Mouse (Mus musculus) kidney, adult 2 months (tissue): ENCODE results near the gene Svop. TPM values are rescaled to one million over a fixed set of nuclear protein-coding genes. Genes with fewer than 3 reads are reported as not detected.

Source experiments
- DNase-seq: peaks from one replicate; pipeline ENCODE4 v3.0.0; 2021
- H3K27ac ChIP-seq: fragments of 200-500 bp; 2 replicates; pipeline ENCODE4 v1.5.1; 2012; ENCODE audit warnings: low read depth, low read length, control low read depth, inconsistent platforms; ENCODE audit not compliant: insufficient read depth
- H3K27me3 ChIP-seq: fragments of 200-500 bp; replicated peaks from 2 replicates; pipeline ENCODE4 v1.6.1; 2012; ENCODE audit warnings: mild to moderate bottlenecking, moderate library complexity, low read length, inconsistent platforms; ENCODE audit not compliant: control insufficient read depth, insufficient read depth
- H3K36me3 ChIP-seq: fragments of 200-500 bp; 2 replicates; pipeline ENCODE4 v1.6.1; 2012; ENCODE audit warnings: mild to moderate bottlenecking, moderate library complexity, low read length, inconsistent platforms; ENCODE audit not compliant: control insufficient read depth, insufficient read depth
- H3K4me1 ChIP-seq: fragments of 200-500 bp; 2 replicates; pipeline ENCODE4 v1.6.1; 2011; ENCODE audit warnings: low read length; ENCODE audit not compliant: control insufficient read depth, insufficient read depth
- H3K4me3 ChIP-seq: fragments of 200-500 bp; 2 replicates; pipeline ENCODE4 v1.5.1; 2011; ENCODE audit warnings: mild to moderate bottlenecking, low read depth, low read length, control low read depth; ENCODE audit not compliant: insufficient read depth
- CTCF ChIP-seq: fragments of 200-500 bp; conservative IDR thresholded peaks from 2 replicates; pipeline ENCODE4 v1.5.1; 2011; ENCODE audit warnings: low read depth, mild to moderate bottlenecking, control low read depth, low read length, moderate library complexity, mixed read lengths; ENCODE audit not compliant: insufficient read depth, insufficient read length
- POLR2A ChIP-seq: fragments of 200-500 bp; IDR thresholded peaks from one replicate; pipeline ENCODE4 v1.6.1; 2011; ENCODE audit warnings: low read depth, low read length, control low read depth
- WGBS: fragments of 180-500 bp; shearing (Covaris S2); methylation state at CpG from one replicate; pipeline ENCODE4 v1.1.7; 2018; 5-methylcytosine and 5-hydroxymethylcytosine counted together
- polyA plus RNA-seq: library from polyadenylated mRNA; depleted of rRNA; stranded (reverse); fragments of >200 nt; gene quantifications from 2 replicates; pipeline ENCODE4 v1.2.3, GENCODE M21; 2012

Svop gene
- polyA plus RNA-seq, 1 experiment: 0.45 TPM

- TF ChIP-seq POLR2A (no peak), CTCF (no peak)
- no peaks in the 10 kb centered on the region for H3K27me3 ChIP-seq
- H3K36me3 ChIP-seq: no peaks in the 10 kb centered on the region
- 0 out of 2 replicates have a peak, but pooled peaks cover 4% of the 10 kb centered on the region for H3K4me1 ChIP-seq
- WGBS: 83% methylated on average over 7 of the region's 7 CpGs
- DNase-seq: no peak
- H3K4me3 ChIP-seq: no peak overlapping the region; the same call in 1 of the 2 replicates
- H3K27ac ChIP-seq: no peak overlapping the region
Observed at GRCm38 (mm10) chr5:114126499-114127244, 35.3 kb upstream of the Svop start.

GRCm38 (mm10) chr5:114126008-114126407 lies 34.6 kb upstream of the Svop start:
- no peak overlapping the region for H3K4me3 ChIP-seq
- no peaks in the 10 kb centered on the region for H3K4me1 ChIP-seq
- TF ChIP-seq CTCF (no peak), POLR2A (no peak)
- no peaks in the 10 kb centered on the region for H3K27me3 ChIP-seq
- WGBS: 98% methylated on average over 3 of the region's 3 CpGs
- H3K36me3 ChIP-seq: no peaks in the 10 kb centered on the region
- DNase-seq: no peak
- H3K27ac ChIP-seq: no peak overlapping the region

GRCm38 (mm10) chr5:114119806-114120205 lies 28.4 kb upstream of the Svop start:
- no peaks in the 10 kb centered on the region for H3K4me1 ChIP-seq
- H3K36me3 ChIP-seq: no peaks in the 10 kb centered on the region; the same call in 1 of the 2 replicates
- H3K27ac ChIP-seq: no peak overlapping the region
- 88% methylated on average over 4 of the region's 4 CpGs for WGBS
- no peak for DNase-seq
- H3K4me3 ChIP-seq: no peak overlapping the region
- no peak for TF ChIP-seq CTCF
- no peak for TF ChIP-seq POLR2A
- no peaks in the 10 kb centered on the region for H3K27me3 ChIP-seq

GRCm38 (mm10) chr5:114116586-114116985 lies 25.2 kb upstream of the Svop start:
- Histone ChIP-seq H3K27ac (no peak overlapping the region), H3K36me3 (no peaks in the 10 kb centered on the region; the same call in 1 of the 2 replicates), H3K27me3 (no peaks in the 10 kb centered on the region), H3K4me1 (no peaks in the 10 kb centered on the region), H3K4me3 (no peak overlapping the region)
- WGBS: 80% methylated on average over 7 of the region's 7 CpGs
- TF ChIP-seq POLR2A (no peak), CTCF (no peak)
- no peak for DNase-seq

- H3K4me1 ChIP-seq: no peaks in the 10 kb centered on the region
- no peak overlapping the region for H3K4me3 ChIP-seq
- no peak for DNase-seq
- WGBS: 74% methylated on average over 5 of the region's 5 CpGs
- TF ChIP-seq POLR2A (no peak), CTCF (no peak)
- no peaks in the 10 kb centered on the region for H3K27me3 ChIP-seq
- no peaks in the 10 kb centered on the region; the same call in 1 of the 2 replicates for H3K36me3 ChIP-seq
- H3K27ac ChIP-seq: no peak overlapping the region
Observed at GRCm38 (mm10) chr5:114115030-114115429, 23.7 kb upstream of the Svop start.

- Histone ChIP-seq H3K36me3 (no peaks in the 10 kb centered on the region; the same call in 1 of the 2 replicates), H3K27ac (no peak overlapping the region), H3K27me3 (no peaks in the 10 kb centered on the region), H3K4me3 (no peak overlapping the region), H3K4me1 (no peaks in the 10 kb centered on the region)
- no peak for DNase-seq
- TF ChIP-seq CTCF (peak; percentile 37; the same call in 1 of the 2 replicates), POLR2A (no peak)
- 92% methylated on average over 6 of the region's 6 CpGs for WGBS
Observed at GRCm38 (mm10) chr5:114113334-114113733, 22.0 kb upstream of the Svop start.

GRCm38 (mm10) chr5:114106391-114106935 lies 15.1 kb upstream of the Svop start:
- Histone ChIP-seq H3K27me3 (no peaks in the 10 kb centered on the region), H3K4me1 (no peaks in the 10 kb centered on the region), H3K27ac (no peak overlapping the region), H3K36me3 (no peaks in the 10 kb centered on the region; the same call in 1 of the 2 replicates), H3K4me3 (no peak overlapping the region)
- TF ChIP-seq CTCF: no peak
- TF ChIP-seq POLR2A: no peak
- 59% methylated on average over 16 of the region's 16 CpGs for WGBS
- no peak for DNase-seq

GRCm38 (mm10) chr5:114102807-114103206 lies 11.4 kb upstream of the Svop start:
- H3K27me3 ChIP-seq: no peaks in the 10 kb centered on the region
- no peaks in the 10 kb centered on the region for H3K36me3 ChIP-seq
- DNase-seq: no peak
- H3K27ac ChIP-seq: no peak overlapping the region
- no peak for TF ChIP-seq CTCF
- peaks cover 5% of the 10 kb centered on the region; the same call in 1 of the 2 replicates for H3K4me1 ChIP-seq
- 78% methylated on average over 1 of the region's 1 CpGs for WGBS
- no peak overlapping the region for H3K4me3 ChIP-seq
